Mouse (Mus musculus) stomach, embryonic 16.5 days (tissue): Measurements from ENCODE around the gene Krtap11-1. TPM values are rescaled to one million over a fixed set of nuclear protein-coding genes. Genes with fewer than 3 reads are reported as not detected.

Experiments used
- ATAC-seq: fragments of 200-750 bp; cut with Nextera tagmentation; 2 replicates; pipeline ENCODE4 v1.8.0; 2017; ENCODE audit warnings: moderate number of reproducible peaks, moderate TSS enrichment; ENCODE audit not compliant: insufficient read depth, low FRiP score
- H3K27ac ChIP-seq: fragments of 300-500 bp; sonication (generic); 2 replicates; pipeline ENCODE4 v1.5.1; 2014; ENCODE audit warnings: low read length
- H3K27me3 ChIP-seq: fragments of 300-500 bp; sonication (generic); 2 replicates; pipeline ENCODE4 v1.6.1; 2014; ENCODE audit warnings: low read length, control low read depth, mixed read lengths; ENCODE audit not compliant: control insufficient read depth, insufficient read depth
- H3K36me3 ChIP-seq: fragments of 300-500 bp; sonication (generic); 2 replicates; pipeline ENCODE4 v1.6.1; 2014; ENCODE audit warnings: low read length; ENCODE audit not compliant: control insufficient read depth, insufficient read depth
- H3K4me1 ChIP-seq: fragments of 300-500 bp; sonication (generic); 2 replicates; pipeline ENCODE4 v1.6.1; 2014; ENCODE audit warnings: low read length, control low read depth, mixed read lengths; ENCODE audit not compliant: control insufficient read depth, insufficient read depth
- H3K4me2 ChIP-seq: fragments of 300-500 bp; sonication (generic); 2 replicates; pipeline ENCODE4 v1.6.1; 2014; ENCODE audit warnings: low read depth, low read length, mixed read lengths
- H3K4me3 ChIP-seq: fragments of 300-500 bp; sonication (generic); replicated peaks from 2 replicates; pipeline ENCODE4 v1.5.1; 2014; ENCODE audit warnings: mild to moderate bottlenecking, low read length
- H3K9ac ChIP-seq: fragments of 300-500 bp; sonication (generic); 2 replicates; pipeline ENCODE4 v1.6.1; 2014; ENCODE audit warnings: low read length
- H3K9me3 ChIP-seq: fragments of 300-500 bp; sonication (generic); replicated peaks from 2 replicates; pipeline ENCODE4 v1.6.1; 2016; ENCODE audit warnings: low read length, control low read depth; ENCODE audit not compliant: control insufficient read depth
- WGBS: fragments of 180-500 bp; shearing (Covaris S2); extraction: QIAGEN DNeasy Blood & Tissue Kit; methylation state at CpG from one replicate; pipeline ENCODE4 v1.1.7; 2014; 5-methylcytosine and 5-hydroxymethylcytosine counted together
- polyA plus RNA-seq: library from polyadenylated mRNA; unstranded; fragments of >200 nt; fragmentation: Nextera tagmentation; extraction: Ambion mirVana; gene quantifications from 2 replicates; pipeline ENCODE4 v1.2.1, GENCODE M21; 2015

Gene Krtap11-1
- not detected in 2 replicates for polyA plus RNA-seq

DNA sequence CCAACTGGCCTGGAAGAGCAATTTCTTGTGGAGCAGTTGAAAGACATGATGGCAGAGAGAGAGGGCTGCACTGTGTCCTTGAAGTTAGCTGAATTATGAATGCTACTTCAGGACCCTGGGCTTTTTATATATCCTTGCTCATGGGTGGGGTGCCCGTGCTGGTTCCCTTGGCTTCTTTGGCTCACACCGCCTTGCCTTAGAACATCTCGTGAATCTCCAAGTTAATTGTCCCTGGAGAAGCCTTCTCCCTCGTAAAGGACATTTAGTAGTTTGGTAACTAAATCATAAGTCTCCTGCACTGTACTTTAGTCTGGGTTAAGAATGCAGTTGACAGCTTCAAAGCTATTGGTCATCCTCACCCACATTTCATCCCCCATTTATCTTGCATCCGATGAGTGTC, at the start of gene Krtap11-1:
Gene Krtap11-1 (minus strand): TSS at position 101 of the 400 bp plus-strand sequence.
- Histone ChIP-seq H3K27me3 (no peaks in the 10 kb centered on the region), H3K36me3 (no peaks in the 10 kb centered on the region), H3K4me1 (no peaks in the 10 kb centered on the region), H3K9me3 (no peaks in the 10 kb centered on the region), H3K27ac (no peak within 1 kb of the TSS), H3K9ac (no peak within 1 kb of the TSS), H3K4me3 (no peak within 1 kb of the TSS), H3K4me2 (no peak within 1 kb of the TSS)
- WGBS, result 85% methylated on average over 5 of the region's 5 CpGs
- no peak for ATAC-seq

DNA sequence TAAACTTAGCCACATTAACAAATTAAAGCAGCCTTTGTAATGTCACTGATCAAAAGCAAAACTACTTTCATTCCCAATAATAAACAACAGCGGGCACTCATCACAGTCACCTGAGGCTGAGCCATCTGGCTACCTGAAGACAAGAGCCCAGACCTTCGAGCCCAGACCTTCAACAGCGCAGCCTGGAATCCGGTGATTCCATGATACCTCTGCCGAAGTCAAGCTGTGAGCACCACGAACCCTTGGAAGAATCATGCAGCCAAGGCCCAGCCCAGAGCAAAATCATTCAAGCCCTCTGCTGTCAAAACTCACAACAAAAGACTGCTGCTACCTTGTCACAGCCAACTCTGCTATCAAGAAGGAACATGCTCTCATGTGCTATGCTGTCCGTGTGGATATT, 47.2 kb upstream of the Krtap11-1 start:
- Histone ChIP-seq H3K4me2 (no peak overlapping the region), H3K9ac (no peak overlapping the region), H3K4me1 (no peaks in the 10 kb centered on the region), H3K9me3 (no peaks in the 10 kb centered on the region), H3K36me3 (no peaks in the 10 kb centered on the region), H3K27ac (no peak overlapping the region), H3K4me3 (no peak overlapping the region), H3K27me3 (no peaks in the 10 kb centered on the region)
- 90% methylated on average over 7 of the region's 7 CpGs for WGBS
- ATAC-seq, result no peak

- Histone ChIP-seq H3K9me3 (no peaks in the 10 kb centered on the region), H3K27me3 (no peaks in the 10 kb centered on the region), H3K4me2 (no peak overlapping the region), H3K36me3 (no peaks in the 10 kb centered on the region), H3K9ac (no peak overlapping the region), H3K4me1 (no peaks in the 10 kb centered on the region), H3K4me3 (no peak overlapping the region), H3K27ac (no peak overlapping the region)
- ATAC-seq, result no peak
- WGBS, result 41% methylated on average over 3 of the region's 3 CpGs
Observed at GRCm38 (mm10) chr16:89617251-89617650, 46.3 kb upstream of the Krtap11-1 start.

- WGBS, result 81% methylated on average over 12 of the region's 12 CpGs
- no peak for ATAC-seq
Observed at GRCm38 (mm10) chr16:89613726-89614125, 42.7 kb upstream of the Krtap11-1 start.

DNA sequence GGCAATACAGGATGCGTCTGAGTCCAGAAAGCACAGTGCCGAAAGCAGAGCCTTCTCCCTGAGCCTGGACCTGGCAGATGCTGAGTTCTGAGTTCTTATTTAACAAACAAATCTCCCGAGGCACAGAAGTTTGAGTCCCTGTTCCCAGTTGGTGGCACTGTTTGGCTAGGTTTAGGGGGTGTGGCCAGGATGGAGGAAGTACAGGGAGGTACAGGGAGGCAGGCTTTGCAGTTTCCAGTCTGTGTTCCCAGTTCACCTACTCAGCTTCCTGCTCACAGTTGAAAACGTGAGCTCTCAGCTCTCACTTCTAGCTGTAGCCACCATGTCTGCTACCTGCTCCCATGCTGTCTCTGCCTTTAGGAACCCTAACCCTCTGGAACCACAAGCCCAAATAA, 37.8 kb upstream of the Krtap11-1 start:
- 74% methylated on average over 4 of the region's 4 CpGs for WGBS
- no peaks in the 10 kb centered on the region for H3K4me1 ChIP-seq
- H3K9me3 ChIP-seq, result no peaks in the 10 kb centered on the region
- H3K4me3 ChIP-seq, result no peak overlapping the region
- H3K4me2 ChIP-seq, result no peak overlapping the region
- no peaks in the 10 kb centered on the region for H3K27me3 ChIP-seq
- H3K9ac ChIP-seq, result no peak overlapping the region
- no peak overlapping the region for H3K27ac ChIP-seq
- ATAC-seq, result no peak
- no peaks in the 10 kb centered on the region for H3K36me3 ChIP-seq

More at GRCm38 (mm10) chr16:89613726-89614125, 42.7 kb upstream of the Krtap11-1 start:
- H3K9me3 ChIP-seq, result no peaks in the 10 kb centered on the region
- no peak overlapping the region for H3K9ac ChIP-seq
- no peaks in the 10 kb centered on the region for H3K27me3 ChIP-seq
- H3K27ac ChIP-seq, result no peak overlapping the region
- no peak overlapping the region for H3K4me3 ChIP-seq
- no peaks in the 10 kb centered on the region for H3K36me3 ChIP-seq
- no peak overlapping the region for H3K4me2 ChIP-seq
- H3K4me1 ChIP-seq, result no peaks in the 10 kb centered on the region

- 94% methylated on average over 12 of the region's 12 CpGs for WGBS
- H3K4me3 ChIP-seq, result no peak overlapping the region
Observed at GRCm38 (mm10) chr16:89608161-89608790, 37.3 kb upstream of the Krtap11-1 start.

DNA sequence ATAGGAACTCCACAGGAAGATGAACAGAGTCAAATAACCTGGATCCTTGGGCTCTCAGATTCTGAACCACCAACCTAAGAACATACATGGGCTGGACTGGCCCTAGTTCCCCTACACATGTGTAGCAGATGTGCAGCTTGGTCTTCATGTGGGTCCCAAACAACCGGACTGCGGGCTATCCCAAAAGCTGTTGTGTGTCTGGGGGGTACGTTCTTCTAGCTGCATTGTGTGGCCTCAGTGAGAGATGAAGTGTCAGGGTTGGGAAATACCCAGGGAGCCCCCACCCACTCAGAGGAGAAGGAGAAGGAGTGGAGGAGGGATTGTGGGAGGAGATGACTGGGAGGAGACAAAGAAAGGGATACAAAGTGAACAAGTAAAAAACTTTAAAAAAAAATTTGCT, 36.0 kb upstream of the Krtap11-1 start:
- ATAC-seq, result no peak
- 88% methylated on average over 3 of the region's 3 CpGs for WGBS

More at GRCm38 (mm10) chr16:89608161-89608790, 37.3 kb upstream of the Krtap11-1 start:
- Histone ChIP-seq H3K9ac (no peak overlapping the region), H3K36me3 (no peaks in the 10 kb centered on the region), H3K27me3 (no peaks in the 10 kb centered on the region), H3K9me3 (no peaks in the 10 kb centered on the region), H3K27ac (no peak overlapping the region), H3K4me1 (no peaks in the 10 kb centered on the region), H3K4me2 (no peak overlapping the region)
- no peak for ATAC-seq

DNA sequence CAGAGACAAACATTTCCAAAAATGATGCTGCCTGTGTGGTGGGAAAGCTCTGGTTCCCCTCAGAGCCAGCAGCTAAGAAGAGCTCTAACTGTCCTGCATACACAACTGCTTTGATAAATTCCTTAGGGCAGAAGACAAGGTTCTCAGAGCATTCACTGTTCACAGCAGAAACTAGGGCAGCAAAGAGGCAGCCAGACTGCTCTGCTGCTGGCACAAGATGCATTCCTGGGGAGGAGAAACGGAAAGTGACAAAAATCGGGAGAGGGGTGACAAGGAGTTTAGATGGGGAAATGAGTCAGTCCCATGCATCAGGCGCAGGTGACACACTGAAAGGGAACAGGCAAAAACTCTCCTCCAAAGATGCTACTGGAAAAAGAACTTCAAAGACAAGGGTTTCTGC, 16.2 kb upstream of the Krtap11-1 start:
- no peak for ATAC-seq
- H3K27me3 ChIP-seq, result no peaks in the 10 kb centered on the region
- H3K4me1 ChIP-seq, result no peaks in the 10 kb centered on the region
- no peaks in the 10 kb centered on the region for H3K36me3 ChIP-seq
- WGBS, result 59% methylated on average over 3 of the region's 3 CpGs
- H3K27ac ChIP-seq, result no peak overlapping the region
- no peak overlapping the region for H3K4me3 ChIP-seq
- H3K9ac ChIP-seq, result no peak overlapping the region
- no peak overlapping the region for H3K4me2 ChIP-seq
- no peaks in the 10 kb centered on the region for H3K9me3 ChIP-seq

More for the DNA sequence above, 36.0 kb upstream of the Krtap11-1 start:
- Histone ChIP-seq H3K9me3 (no peaks in the 10 kb centered on the region), H3K4me2 (no peak overlapping the region), H3K27ac (no peak overlapping the region), H3K4me1 (no peaks in the 10 kb centered on the region), H3K27me3 (no peaks in the 10 kb centered on the region), H3K9ac (no peak overlapping the region), H3K4me3 (no peak overlapping the region), H3K36me3 (no peaks in the 10 kb centered on the region)

DNA sequence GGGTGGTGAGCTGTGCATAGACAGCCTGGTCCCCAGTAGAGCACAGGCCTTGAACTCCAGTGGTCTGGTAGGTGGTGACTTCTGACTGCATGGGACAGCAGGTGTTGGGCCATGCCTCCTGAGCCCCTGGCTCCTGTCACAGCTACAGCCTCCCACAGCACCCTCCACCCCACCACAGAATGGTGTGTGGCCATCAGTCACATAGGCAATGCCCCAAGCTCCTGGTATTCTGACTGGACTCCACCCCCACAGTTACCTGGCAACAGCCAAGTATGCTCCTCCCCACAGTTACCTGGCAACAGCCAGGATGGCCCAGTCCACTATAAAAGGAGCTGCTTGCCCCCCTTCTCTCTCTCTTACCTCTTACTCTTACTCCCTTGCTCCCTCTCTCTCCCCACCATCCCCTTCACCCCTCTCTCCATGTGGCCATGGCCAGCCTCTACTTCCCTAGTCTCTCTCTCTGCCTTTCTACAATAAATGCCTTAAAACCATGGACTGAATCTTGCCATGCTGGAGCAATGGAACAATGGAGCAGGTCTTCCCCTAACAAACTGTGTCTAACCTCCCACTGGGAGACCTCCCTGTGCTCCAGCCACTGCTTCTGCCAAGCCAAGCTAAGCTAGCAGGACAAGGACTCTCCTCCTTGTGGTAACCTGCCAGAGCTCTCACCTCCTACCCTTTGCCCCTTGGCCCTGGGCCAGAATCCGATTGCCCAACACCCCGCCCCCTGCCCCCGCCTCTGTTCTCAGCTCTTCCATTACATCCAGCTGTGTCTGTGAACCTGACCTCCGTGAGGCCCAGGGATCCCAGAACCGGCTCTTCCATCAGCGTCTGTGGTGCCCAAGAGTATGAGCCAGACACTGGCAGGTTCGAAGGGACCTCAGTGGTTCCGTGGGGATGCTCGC, 14.9 kb upstream of the Krtap11-1 start:
- 59% methylated on average over 9 of the region's 9 CpGs for WGBS
- H3K27ac ChIP-seq, result no peak overlapping the region
- no peak overlapping the region for H3K4me2 ChIP-seq
- no peaks in the 10 kb centered on the region for H3K4me1 ChIP-seq
- no peak overlapping the region for H3K4me3 ChIP-seq
- no peak for ATAC-seq
- H3K36me3 ChIP-seq, result no peaks in the 10 kb centered on the region
- no peaks in the 10 kb centered on the region for H3K27me3 ChIP-seq
- no peaks in the 10 kb centered on the region for H3K9me3 ChIP-seq
- H3K9ac ChIP-seq, result no peak overlapping the region
